Comparison of ENCODE assay signal across 10 mouse cellular contexts in genomic region chr10:79994397-79995115, GRCm38 (mm10). TPM values are rescaled to one million over a fixed set of nuclear protein-coding genes. Genes with fewer than 3 reads are reported as not detected.
DNase-seq lines count a peak whose midpoint lies in the region; ATAC-seq lines count a peak whose summit lies in the region.
"Had no signal": no experiment of that assay in that cellular context is flagged by ENCODE, and none has a peak within 500 bp of the region (broad histone marks: within the 10 kb centered on the region; RNA-seq: fewer than 3 reads in every experiment).

No protein-coding gene starts in this region.

- no peak overlapping the region for H3K4me2 ChIP-seq in heart, embryonic 16.5 days (ENCODE audit: low read depth, low read length)
- no peak overlapping the region for H3K4me2 ChIP-seq in neural tube, embryonic 15.5 days
- H3K4me2 ChIP-seq: forebrain, embryonic 13.5 days had no signal

- ATAC-seq in heart, embryonic 16.5 days (replicated peaks; ENCODE audit: extremely low read depth, insufficient read depth, low FRiP score), result no peak
- ATAC-seq in common myeloid progenitor, adult 5-6 weeks (replicated peaks; ENCODE audit: low read depth, poor library complexity, severe bottlenecking), result peak; percentile 37
- no peak for ATAC-seq in neural tube, embryonic 15.5 days (ENCODE audit: low FRiP score)
- ATAC-seq: forebrain, embryonic 13.5 days had no signal

- no peak overlapping the region for H3K9ac ChIP-seq in heart, embryonic 16.5 days (ENCODE audit: low read length)
- H3K9ac ChIP-seq in neural tube, embryonic 15.5 days (replicated peaks), result no peak overlapping the region
- H3K9ac ChIP-seq: forebrain, embryonic 13.5 days had no signal

- peak overlapping the region; percentile 30; the same call in 1 of the 2 replicates for H3K27ac ChIP-seq in heart, embryonic 16.5 days (ENCODE audit: low read length)
- H3K27ac ChIP-seq in macrophage, result peak overlapping the region; percentile 58
- H3K27ac ChIP-seq in neural tube, embryonic 15.5 days (replicated peaks), result no peak overlapping the region
- H3K27ac ChIP-seq: forebrain, embryonic 13.5 days; kidney, postnatal 0 days had no signal

- intact Hi-C loops in heart, postnatal 25 days (cut with DNase I), result loop anchor here (5.0 kb wide), 1 partner anchor 38 kb away; no protein-coding TSS in a partner anchor

- H3K36me3 ChIP-seq in heart, embryonic 16.5 days (ENCODE audit: control insufficient read depth, insufficient read depth), result peaks cover 37% of the 10 kb centered on the region
- peaks cover 6% of the 10 kb centered on the region; the same call in 1 of the 2 replicates for H3K36me3 ChIP-seq in macrophage (ENCODE audit: inconsistent target)
- 0 out of 2 replicates have a peak, but pooled peaks cover 2% of the 10 kb centered on the region for H3K36me3 ChIP-seq in neural tube, embryonic 15.5 days

- H3K27me3 ChIP-seq in heart, embryonic 16.5 days (ENCODE audit: control insufficient read depth, insufficient read depth, low read length), result no peaks in the 10 kb centered on the region
- H3K27me3 ChIP-seq in neural tube, embryonic 15.5 days (replicated peaks), result peaks cover 13% of the 10 kb centered on the region

- H3K9me3 ChIP-seq in heart, embryonic 16.5 days (replicated peaks; ENCODE audit: control insufficient read depth, low read length), result peaks cover 3% of the 10 kb centered on the region
- H3K9me3 ChIP-seq in neural tube, embryonic 15.5 days (replicated peaks), result no peaks in the 10 kb centered on the region

- WGBS in heart, embryonic 16.5 days, result 70% methylated on average over 16 of the region's 16 CpGs
- 8% methylated on average over 16 of the region's 16 CpGs for WGBS in macrophage (ENCODE audit: missing documents)
- 72% methylated on average over 16 of the region's 16 CpGs for WGBS in neural tube, embryonic 15.5 days

- DNase-seq in heart, postnatal 25 days (ENCODE audit: low spot score), result no peak
- DNase-seq in CD4-positive, CD25-positive, alpha-beta regulatory T cell, adult 2 months (ENCODE audit: low read depth, low spot score), result peak; percentile 74
- no peak for DNase-seq in testis, postnatal 10 days (ENCODE audit: low spot score)
- no peak for DNase-seq in urinary bladder, postnatal 36 days (ENCODE audit: low spot score in 2 of 2)

- no peaks in the 10 kb centered on the region; the same call in 1 of the 2 replicates for H3K79me2 ChIP-seq in macrophage (ENCODE audit: inconsistent target)

- peaks cover 21% of the 10 kb centered on the region for H3K4me1 ChIP-seq in heart, embryonic 16.5 days (ENCODE audit: control insufficient read depth, insufficient read depth, low read length)
- H3K4me1 ChIP-seq in neural tube, embryonic 15.5 days, result peaks cover 25% of the 10 kb centered on the region

- no peak overlapping the region for H3K4me3 ChIP-seq in heart, embryonic 16.5 days (ENCODE audit: low read length)
- H3K4me3 ChIP-seq in macrophage (ENCODE audit: inconsistent target), result no peak overlapping the region
- no peak overlapping the region for H3K4me3 ChIP-seq in neural tube, embryonic 15.5 days (replicated peaks)
- H3K4me3 ChIP-seq: forebrain, embryonic 13.5 days had no signal

RNA-seq across cellular contexts. Expression of gene Abca7, which starts 1.7 kb away (rescaled TPM):
- 3.2 TPM in 2 replicates for polyA plus RNA-seq in heart, embryonic 16.5 days (2015; fragmentation: Nextera tagmentation; extraction: Ambion mirVana)
- 1 to 10 TPM; 6.5 to 6.7 TPM for total RNA-seq in heart, postnatal 25 days (2021)
- total RNA-seq in common myeloid progenitor, adult 5-6 weeks (2017), result 10.7 and 15.5 TPM in 2 replicates
- 10 to 100 TPM; 13.8 to 55.3 (median 40.0) TPM for total RNA-seq in macrophage (2018; cell fraction: chromatin; rRNA removed)
- 1 to 10 TPM; 2.5 to 9.0 (median 5.6) TPM for total RNA-seq in macrophage (2018; cell fraction: cytosol; rRNA removed)
- 10 to 100 TPM in 25 of 26 experiments, 1 to 10 TPM in 1; 8.8 to 34.3 (median 23.0) TPM for total RNA-seq in macrophage (2018; cell fraction: nucleus; rRNA removed)
- polyA plus RNA-seq in macrophage (2018), result 3.3 to 10.6 TPM (median 4.0 TPM) in 3 replicates
- 5.2 and 5.6 TPM in 2 replicates for polyA plus RNA-seq in neural tube, embryonic 15.5 days (2015; fragmentation: Nextera tagmentation; extraction: Ambion mirVana)

RNA-seq across cellular contexts. Expression of gene Cnn2, which starts 6.2 kb away (rescaled TPM):
- polyA plus RNA-seq in heart, embryonic 16.5 days (2015; fragmentation: Nextera tagmentation; extraction: Ambion mirVana), result 218 and 255 TPM in 2 replicates
- 10 to 100 TPM; 35.9 to 36.6 TPM for total RNA-seq in heart, postnatal 25 days (2021)
- total RNA-seq in common myeloid progenitor, adult 5-6 weeks (2017), result 62.2 and 72.9 TPM in 2 replicates
- total RNA-seq in macrophage (2018; cell fraction: chromatin; rRNA removed), result 10 to 100 TPM in 1 of 26 experiments, 1 to 10 TPM in 15, under 1 TPM in 10; 0.44 to 23.6 (median 1.4) TPM
- 1 to 10 TPM; 2.0 to 8.6 (median 4.4) TPM for total RNA-seq in macrophage (2018; cell fraction: cytosol; rRNA removed)
- 1 to 10 TPM in 24 of 26 experiments, under 1 TPM in 2; 0.29 to 5.9 (median 2.2) TPM for total RNA-seq in macrophage (2018; cell fraction: nucleus; rRNA removed)
- 4.0 to 9.8 TPM (median 4.7 TPM) in 3 replicates for polyA plus RNA-seq in macrophage (2018)
- 31.6 and 76.4 TPM in 2 replicates for polyA plus RNA-seq in neural tube, embryonic 15.5 days (2015; fragmentation: Nextera tagmentation; extraction: Ambion mirVana)

RNA-seq across cellular contexts. Expression of gene Tmem259, which starts 10.4 kb away (rescaled TPM):
- polyA plus RNA-seq in heart, embryonic 16.5 days (2015; fragmentation: Nextera tagmentation; extraction: Ambion mirVana), result 10.6 and 13.5 TPM in 2 replicates
- 100 to 1,000 TPM; 110 to 115 TPM for total RNA-seq in heart, postnatal 25 days (2021)
- total RNA-seq in common myeloid progenitor, adult 5-6 weeks (2017), result 44.8 and 56.7 TPM in 2 replicates
- total RNA-seq in macrophage (2018; cell fraction: chromatin; rRNA removed), result 100 to 1,000 TPM in 21 of 26 experiments, 10 to 100 TPM in 5; 84.6 to 188 (median 132) TPM
- total RNA-seq in macrophage (2018; cell fraction: cytosol; rRNA removed), result 10 to 100 TPM; 33.9 to 69.6 (median 55.1) TPM
- total RNA-seq in macrophage (2018; cell fraction: nucleus; rRNA removed), result 100 to 1,000 TPM in 19 of 26 experiments, 10 to 100 TPM in 7; 57.2 to 171 (median 117) TPM
- 37.3 to 67.6 TPM (median 52.3 TPM) in 3 replicates for polyA plus RNA-seq in macrophage (2018)
- 21.3 and 24.7 TPM in 2 replicates for polyA plus RNA-seq in neural tube, embryonic 15.5 days (2015; fragmentation: Nextera tagmentation; extraction: Ambion mirVana)

RNA-seq across cellular contexts. Expression of gene Arhgap45, which starts 21.9 kb away (rescaled TPM):
- 10.9 and 17.7 TPM in 2 replicates for polyA plus RNA-seq in heart, embryonic 16.5 days (2015; fragmentation: Nextera tagmentation; extraction: Ambion mirVana)
- total RNA-seq in heart, postnatal 25 days (2021), result 1 to 10 TPM; 4.7 to 4.9 TPM
- 85.6 and 106 TPM in 2 replicates for total RNA-seq in common myeloid progenitor, adult 5-6 weeks (2017)
- total RNA-seq in macrophage (2018; cell fraction: chromatin; rRNA removed), result 100 to 1,000 TPM in 23 of 26 experiments, 10 to 100 TPM in 3; 60.1 to 650 (median 256) TPM
- total RNA-seq in macrophage (2018; cell fraction: cytosol; rRNA removed), result 100 to 1,000 TPM in 7 of 26 experiments, 10 to 100 TPM in 19; 38.3 to 135 (median 73.0) TPM
- total RNA-seq in macrophage (2018; cell fraction: nucleus; rRNA removed), result 100 to 1,000 TPM in 19 of 26 experiments, 10 to 100 TPM in 7; 53.9 to 429 (median 152) TPM
- 56.2 to 124 TPM (median 74.2 TPM) in 3 replicates for polyA plus RNA-seq in macrophage (2018)
- polyA plus RNA-seq in neural tube, embryonic 15.5 days (2015; fragmentation: Nextera tagmentation; extraction: Ambion mirVana), result 2.0 and 13.7 TPM in 2 replicates

RNA-seq across cellular contexts. Expression of gene Grin3b, which starts 24.0 kb away (rescaled TPM):
- polyA plus RNA-seq in heart, embryonic 16.5 days (2015; fragmentation: Nextera tagmentation; extraction: Ambion mirVana), result 0.25 and 0.35 TPM in 2 replicates
- total RNA-seq in heart, postnatal 25 days (2021), result under 1 TPM; 0.14 to 0.21 TPM
- total RNA-seq in common myeloid progenitor, adult 5-6 weeks (2017), result not detected in 2 replicates
- total RNA-seq in macrophage (2018; cell fraction: chromatin; rRNA removed), result under 1 TPM in 6 of 26 experiments, not detected in 20; 0.20 to 0.71 (median 0.55) TPM
- total RNA-seq in macrophage (2018; cell fraction: cytosol; rRNA removed), result under 1 TPM in 3 of 26 experiments, not detected in 23; 0.10 to 0.13 (median 0.13) TPM
- under 1 TPM in 5 of 26 experiments, not detected in 21; 0.30 to 0.75 (median 0.35) TPM for total RNA-seq in macrophage (2018; cell fraction: nucleus; rRNA removed)
- polyA plus RNA-seq in macrophage (2018), result not detected in 3 replicates
- polyA plus RNA-seq in neural tube, embryonic 15.5 days (2015; fragmentation: Nextera tagmentation; extraction: Ambion mirVana), result 0.32 and 0.33 TPM in 2 replicates
